Mouse (Mus musculus) liver, embryonic 16.5 days (tissue): Measurements from ENCODE around the gene Olfr723. TPM values are rescaled to one million over a fixed set of nuclear protein-coding genes. Genes with fewer than 3 reads are reported as not detected.
"Not testable (repeated sequence)": the region's sequence is repeated elsewhere in the genome, so short reads cannot be mapped to it uniquely, and the experiment has no call there.

Experiments used
- ATAC-seq: fragments of 200-750 bp; cut with Nextera tagmentation; 2 replicates; pipeline ENCODE4 v1.8.0; 2017; ENCODE audit warnings: low read depth, mild to moderate bottlenecking, moderate number of reproducible peaks, moderate library complexity
- H3K27ac ChIP-seq: fragments of 300-500 bp; sonication (generic); 2 replicates; pipeline ENCODE4 v1.5.1; 2014; ENCODE audit warnings: mild to moderate bottlenecking, low read length
- H3K27me3 ChIP-seq: fragments of 300-500 bp; sonication (generic); 2 replicates; pipeline ENCODE4 v1.6.1; 2014; ENCODE audit warnings: low read depth, low read length, mixed read lengths; ENCODE audit not compliant: control insufficient read depth, insufficient read depth
- H3K36me3 ChIP-seq: fragments of 300-500 bp; sonication (generic); 2 replicates; pipeline ENCODE4 v1.6.1; 2014; ENCODE audit warnings: mild to moderate bottlenecking; ENCODE audit not compliant: control insufficient read depth, insufficient read depth
- H3K4me1 ChIP-seq: fragments of 300-500 bp; sonication (generic); 2 replicates; pipeline ENCODE4 v1.6.1; 2014; ENCODE audit warnings: low read depth, low read length, mixed read lengths; ENCODE audit not compliant: control insufficient read depth
- H3K4me2 ChIP-seq: fragments of 300-500 bp; sonication (generic); 2 replicates; pipeline ENCODE4 v1.6.1; 2014; ENCODE audit warnings: low read depth, low read length, mixed read lengths
- H3K4me3 ChIP-seq: fragments of 300-500 bp; sonication (generic); 2 replicates; pipeline ENCODE4 v1.5.1; 2014; ENCODE audit warnings: low read depth, mild to moderate bottlenecking, low read length
- H3K9ac ChIP-seq: fragments of 300-500 bp; sonication (generic); 2 replicates; pipeline ENCODE4 v1.6.1; 2014; ENCODE audit warnings: low read depth, low read length
- H3K9me3 ChIP-seq: fragments of 300-500 bp; sonication (generic); replicated peaks from 2 replicates; pipeline ENCODE4 v1.6.1; 2016; ENCODE audit warnings: low read length; ENCODE audit not compliant: control insufficient read depth
- WGBS: fragments of 180-500 bp; shearing (Covaris S2); extraction: QIAGEN DNeasy Blood & Tissue Kit; methylation state at CpG from one replicate; pipeline ENCODE4 v1.1.7; 2014; ENCODE audit not compliant: insufficient replicate concordance; 5-methylcytosine and 5-hydroxymethylcytosine counted together
- polyA plus RNA-seq: library from polyadenylated mRNA; unstranded; fragments of >200 nt; fragmentation: Nextera tagmentation; extraction: Ambion mirVana; gene quantifications from 2 replicates; pipeline ENCODE4 v1.2.1, GENCODE M21; 2015

The Olfr723 gene
- polyA plus RNA-seq = not detected in 2 replicates

GRCm38 (mm10) chr14:49931687-49932086, at the start of gene Olfr723:
Gene Olfr723, minus strand, starts transcription at chr14:49931787.
- not testable (repeated sequence) for H3K36me3 ChIP-seq, H3K9ac ChIP-seq, H3K27ac ChIP-seq, H3K4me3 ChIP-seq, ATAC-seq, H3K4me1 ChIP-seq, H3K4me2 ChIP-seq, H3K27me3 ChIP-seq, H3K9me3 ChIP-seq

- H3K27ac ChIP-seq, ATAC-seq: not testable (repeated sequence)
- 46% methylated on average over 1 of the region's 1 CpGs for WGBS
These were observed 31.6 kb upstream of the Olfr723 start, which contains the start of gene Olfr724 for GRCm38 (mm10) chr14:49963174-49963573. Gene Olfr724, minus strand, starts transcription at chr14:49963274.

DNA sequence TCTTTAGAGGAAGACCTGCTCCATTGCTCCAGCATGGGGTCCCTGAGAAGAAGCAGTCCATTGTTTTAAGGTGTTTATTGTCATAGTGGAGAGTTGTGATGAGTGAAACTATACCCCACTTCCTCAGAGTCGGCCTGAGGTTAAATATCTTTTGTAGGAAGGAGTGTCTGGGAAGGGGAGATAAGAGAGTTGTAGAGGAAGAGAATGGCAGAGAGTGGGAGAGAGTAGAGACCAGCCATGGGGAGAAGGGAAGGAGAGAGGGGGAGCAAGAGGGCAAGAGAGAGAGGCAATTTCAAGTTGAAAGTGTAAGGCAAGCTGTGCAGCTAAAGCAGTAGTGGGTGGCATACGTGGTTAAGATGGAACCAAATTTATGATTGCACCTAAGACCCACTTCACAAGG, 24.3 kb upstream of the Olfr723 start:
- 13% methylated on average over 2 of the region's 2 CpGs for WGBS
- H3K4me2 ChIP-seq = no peak overlapping the region

More at GRCm38 (mm10) chr14:49963174-49963573, 31.6 kb upstream of the Olfr723 start, which contains the start of gene Olfr724:
- not testable (repeated sequence) for H3K4me2 ChIP-seq, H3K4me1 ChIP-seq, H3K9me3 ChIP-seq, H3K36me3 ChIP-seq, H3K9ac ChIP-seq, H3K4me3 ChIP-seq, H3K27me3 ChIP-seq

DNA sequence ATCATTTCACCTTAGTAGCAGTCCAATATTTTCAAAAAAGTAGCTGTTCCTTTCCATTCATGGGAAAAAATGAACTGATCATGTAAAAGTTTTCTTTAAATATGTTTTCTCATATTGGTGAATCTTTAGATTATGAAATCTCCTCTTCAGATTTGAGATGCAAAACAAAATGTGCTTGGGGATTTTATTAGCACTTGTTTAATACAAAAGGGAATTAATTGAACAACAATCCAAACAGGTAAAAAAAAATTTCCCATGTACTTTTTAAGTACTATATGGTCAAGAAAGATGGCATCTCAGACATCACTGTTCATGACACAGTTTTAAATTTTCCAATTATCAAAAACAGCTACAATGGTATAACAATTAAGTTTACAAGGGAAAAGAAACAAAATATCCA, 29.7 kb downstream of the Olfr723 start, which contains the start of gene Olfr722:
Olfr722 (minus strand) TSS at position 101 of the 400 bp plus-strand sequence.
- Histone ChIP-seq H3K27me3 (no peaks in the 10 kb centered on the region), H3K27ac (no peak within 1 kb of the TSS), H3K4me3 (no peak within 1 kb of the TSS), H3K4me2 (no peak within 1 kb of the TSS), H3K4me1 (no peaks in the 10 kb centered on the region), H3K36me3 (no peaks in the 10 kb centered on the region), H3K9me3 (no peaks in the 10 kb centered on the region), H3K9ac (no peak within 1 kb of the TSS)
- no peak for ATAC-seq

More for the DNA sequence above, 24.3 kb upstream of the Olfr723 start:
- Histone ChIP-seq H3K27me3 (no peaks in the 10 kb centered on the region), H3K27ac (no peak overlapping the region), H3K36me3 (no peaks in the 10 kb centered on the region), H3K4me3 (no peak overlapping the region), H3K9me3 (no peaks in the 10 kb centered on the region), H3K9ac (no peak overlapping the region), H3K4me1 (no peaks in the 10 kb centered on the region)
- no peak for ATAC-seq

Other genes with a start within 250 kb of the Olfr723 start
- 0.57 and 0.66 TPM in 2 replicates for gene Armh4, start 148.4 kb downstream of the Olfr723 start, polyA plus RNA-seq
- not detected in 2 replicates for gene Olfr722, start 29.8 kb downstream of the Olfr723 start, polyA plus RNA-seq
- not detected in 2 replicates for gene Olfr724, start 31.5 kb upstream of the Olfr723 start, polyA plus RNA-seq
- gene Olfr725, start 108.6 kb upstream of the Olfr723 start, polyA plus RNA-seq = not detected in 2 replicates
- gene Olfr726, start 159.2 kb upstream of the Olfr723 start, polyA plus RNA-seq = not detected in 2 replicates
- gene Olfr727, start 191.4 kb upstream of the Olfr723 start, polyA plus RNA-seq = not detected in 2 replicates
- not detected in 2 replicates for gene Olfr728, start 210.9 kb upstream of the Olfr723 start, polyA plus RNA-seq
- gene Olfr729, start 221.1 kb upstream of the Olfr723 start, polyA plus RNA-seq = not detected in 2 replicates